Mouse (Mus musculus): Measurements from ENCODE around the gene 4932438A13Rik. TPM values are rescaled to one million over a fixed set of nuclear protein-coding genes. Genes with fewer than 3 reads are reported as not detected.

The 4932438A13Rik gene
- polyA plus RNA-seq, 1 experiment from 2014 or later = 42.0 TPM

- Histone ChIP-seq H3K9ac (ENCODE audit: low read length) (no peak within 1 kb of the TSS), H3K9me3 (ENCODE audit: control insufficient read depth, low read length) (peaks cover 5% of the 10 kb centered on the region; the same call in 1 of the 2 replicates), H3K27me3 (ENCODE audit: control insufficient read depth, insufficient read depth, low read length) (no peaks in the 10 kb centered on the region), H3K4me2 (peak within 1 kb of the TSS; percentile 11; the same call in 1 of the 2 replicates), H3K4me3 (ENCODE audit: low read depth, low read length) (no peak within 1 kb of the TSS), H3K27ac (ENCODE audit: low read depth, low read length) (no peak within 1 kb of the TSS), H3K4me1 (ENCODE audit: control insufficient read depth, insufficient read depth, low read length) (no peaks in the 10 kb centered on the region), H3K36me3 (ENCODE audit: control insufficient read depth, insufficient read depth, low read length) (no peaks in the 10 kb centered on the region)
- WGBS = 50% methylated on average over 39 of the region's 39 CpGs
- no peak for ATAC-seq (ENCODE audit: low FRiP score)
- DNase-seq (ENCODE audit: low spot score, missing footprints) = no peak
These were observed 200.5 kb downstream of the 4932438A13Rik start, which contains the start of gene Adad1 for GRCm38 (mm10) chr3:37063406-37063805. Adad1 (plus strand) TSS chr3:37063527.

DNA sequence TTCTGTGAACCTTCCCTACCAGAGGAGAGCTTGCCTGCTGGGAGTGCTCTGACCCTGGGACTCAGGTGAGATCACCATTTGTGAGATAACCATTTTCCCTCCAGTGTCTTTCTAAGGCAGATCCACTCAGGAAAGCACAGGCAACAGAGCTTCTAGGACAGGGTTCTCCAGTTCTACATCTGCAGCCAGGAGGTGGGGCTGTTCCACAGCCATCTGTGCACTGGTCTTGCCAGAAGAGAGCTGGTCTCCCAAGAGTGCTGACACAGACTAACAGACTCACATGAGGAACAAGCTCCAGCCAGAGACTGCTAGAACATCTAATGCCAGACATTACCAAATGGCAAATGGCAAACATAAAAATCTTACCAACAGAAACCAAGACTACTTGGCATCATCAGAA lies 210.3 kb downstream of the 4932438A13Rik start:
- Histone ChIP-seq H3K9ac (ENCODE audit: low read length) (no peak overlapping the region), H3K36me3 (ENCODE audit: control insufficient read depth, insufficient read depth, low read length) (no peaks in the 10 kb centered on the region), H3K4me3 (ENCODE audit: low read depth, low read length) (no peak overlapping the region), H3K27me3 (ENCODE audit: control insufficient read depth, insufficient read depth, low read length) (no peaks in the 10 kb centered on the region), H3K9me3 (ENCODE audit: control insufficient read depth, low read length) (no peaks in the 10 kb centered on the region; the same call in 1 of the 2 replicates), H3K27ac (ENCODE audit: low read depth, low read length) (no peak overlapping the region), H3K4me2 (no peak overlapping the region), H3K4me1 (ENCODE audit: control insufficient read depth, insufficient read depth, low read length) (no peaks in the 10 kb centered on the region)
- no peak for DNase-seq (ENCODE audit: low spot score, missing footprints)
- no peak for ATAC-seq (ENCODE audit: low FRiP score)

GRCm38 (mm10) chr3:37084860-37085259 lies 222.0 kb downstream of the 4932438A13Rik start:
- no peak for ATAC-seq (ENCODE audit: low FRiP score)
- 84% methylated on average over 4 of the region's 4 CpGs for WGBS
- no peak overlapping the region for H3K9ac ChIP-seq (ENCODE audit: low read length)

GRCm38 (mm10) chr3:37090721-37091120 lies 227.8 kb downstream of the 4932438A13Rik start:
- H3K9me3 ChIP-seq (ENCODE audit: control insufficient read depth, low read length) = no peaks in the 10 kb centered on the region
- ATAC-seq (ENCODE audit: low FRiP score) (no peak), DNase-seq (ENCODE audit: low spot score, missing footprints) (no peak)
- no peaks in the 10 kb centered on the region for H3K27me3 ChIP-seq (ENCODE audit: control insufficient read depth, insufficient read depth, low read length)
- H3K27ac ChIP-seq (ENCODE audit: low read depth, low read length) = no peak overlapping the region
- H3K4me1 ChIP-seq (ENCODE audit: control insufficient read depth, insufficient read depth, low read length) = no peaks in the 10 kb centered on the region
- H3K4me3 ChIP-seq (ENCODE audit: low read depth, low read length) = no peak overlapping the region
- no peak overlapping the region for H3K9ac ChIP-seq (ENCODE audit: low read length)
- H3K4me2 ChIP-seq = no peak overlapping the region
- no peaks in the 10 kb centered on the region for H3K36me3 ChIP-seq (ENCODE audit: control insufficient read depth, insufficient read depth, low read length)

More at GRCm38 (mm10) chr3:37084860-37085259, 222.0 kb downstream of the 4932438A13Rik start:
- Histone ChIP-seq H3K27me3 (ENCODE audit: control insufficient read depth, insufficient read depth, low read length) (no peaks in the 10 kb centered on the region), H3K4me2 (no peak overlapping the region), H3K4me1 (ENCODE audit: control insufficient read depth, insufficient read depth, low read length) (no peaks in the 10 kb centered on the region), H3K4me3 (ENCODE audit: low read depth, low read length) (no peak overlapping the region), H3K27ac (ENCODE audit: low read depth, low read length) (no peak overlapping the region), H3K36me3 (ENCODE audit: control insufficient read depth, insufficient read depth, low read length) (no peaks in the 10 kb centered on the region), H3K9me3 (ENCODE audit: control insufficient read depth, low read length) (no peaks in the 10 kb centered on the region)
- no peak for DNase-seq (ENCODE audit: low spot score, missing footprints)

Other genes with a start within 250 kb of the 4932438A13Rik start
- gene Bbs7, start 249.6 kb upstream of the 4932438A13Rik start, polyA plus RNA-seq (2014; fragmentation: Nextera tagmentation; extraction: Ambion mirVana) = 22.1 and 25.9 TPM in 2 replicates
- 4.3 and 4.5 TPM in 2 replicates for gene Trpc3, start 172.9 kb upstream of the 4932438A13Rik start, polyA plus RNA-seq (2014; fragmentation: Nextera tagmentation; extraction: Ambion mirVana)
- 0.54 and 0.74 TPM in 2 replicates for gene Adad1, start 200.4 kb downstream of the 4932438A13Rik start, polyA plus RNA-seq (2014; fragmentation: Nextera tagmentation; extraction: Ambion mirVana)